Mouse (Mus musculus): ENCODE data around the gene Arfip1. TPM values are rescaled to one million over a fixed set of nuclear protein-coding genes. Genes with fewer than 3 reads are reported as not detected.

The Arfip1 gene
- polyA plus RNA-seq, 1 experiment, result 16.6 TPM

DNA sequence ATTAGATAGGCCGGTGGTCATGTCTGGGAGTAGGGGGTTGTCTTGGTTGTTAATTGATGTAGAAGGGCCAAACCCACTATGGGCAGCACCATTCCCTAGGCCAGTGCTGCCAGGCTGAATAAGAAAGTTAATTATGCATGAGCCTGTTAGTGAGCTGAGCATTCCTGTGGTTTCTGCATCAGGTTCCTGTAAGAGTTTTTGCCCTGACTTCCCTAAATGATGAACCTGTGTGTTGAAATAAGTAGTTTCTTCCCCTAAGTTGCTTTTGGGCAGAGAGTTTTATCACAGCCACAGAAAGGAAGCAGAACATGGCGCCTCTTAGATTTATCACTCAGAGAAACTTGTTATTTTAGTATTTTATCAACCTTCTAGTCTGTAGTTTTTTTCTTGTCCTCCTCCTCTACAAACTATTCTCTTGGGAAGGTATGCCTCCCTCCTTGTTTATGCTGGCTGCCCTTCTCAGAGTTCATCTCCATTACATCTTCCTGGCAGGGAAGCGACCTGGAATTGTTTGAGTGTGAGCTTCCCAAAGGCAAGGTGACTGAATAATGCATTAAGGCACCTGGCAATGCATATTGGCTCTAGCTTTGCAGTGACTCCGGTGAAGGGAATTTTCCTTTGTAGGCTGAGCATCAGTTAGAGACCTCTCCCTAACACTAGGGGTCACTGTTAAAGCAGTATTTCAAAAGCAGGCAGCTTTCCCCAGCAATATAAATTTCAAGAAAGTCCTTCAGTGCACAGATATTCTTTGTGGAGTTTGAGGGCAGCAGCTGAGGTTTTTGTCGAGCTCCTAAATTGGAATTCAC lies 32.8 kb upstream of the Arfip1 start:
- no peaks in the 10 kb centered on the region for H3K4me1 ChIP-seq (ENCODE audit: control insufficient read depth, insufficient read depth, low read length)
- H3K27me3 ChIP-seq (ENCODE audit: control insufficient read depth, insufficient read depth, low read length), result no peaks in the 10 kb centered on the region
- H3K27ac ChIP-seq (ENCODE audit: insufficient read depth, low read length), result no peak overlapping the region
- no peak for TF ChIP-seq POLR2A (IDR thresholded peaks at IDR 0.05; ENCODE audit: borderline replicate concordance, insufficient read depth, low read length)
- peak; percentile 38; the same call in 1 of the 2 replicates for TF ChIP-seq CTCF (IDR thresholded peaks at IDR 0.05; ENCODE audit: borderline replicate concordance, insufficient read depth, low read depth, low read length)
- DNase-seq, result peak in 1 of 2 experiments; percentile 17
- 25% methylated on average over 5 of the region's 5 CpGs for WGBS
- no peak overlapping the region for H3K4me3 ChIP-seq (replicated peaks; ENCODE audit: insufficient read depth, low read depth, low read length)

DNA sequence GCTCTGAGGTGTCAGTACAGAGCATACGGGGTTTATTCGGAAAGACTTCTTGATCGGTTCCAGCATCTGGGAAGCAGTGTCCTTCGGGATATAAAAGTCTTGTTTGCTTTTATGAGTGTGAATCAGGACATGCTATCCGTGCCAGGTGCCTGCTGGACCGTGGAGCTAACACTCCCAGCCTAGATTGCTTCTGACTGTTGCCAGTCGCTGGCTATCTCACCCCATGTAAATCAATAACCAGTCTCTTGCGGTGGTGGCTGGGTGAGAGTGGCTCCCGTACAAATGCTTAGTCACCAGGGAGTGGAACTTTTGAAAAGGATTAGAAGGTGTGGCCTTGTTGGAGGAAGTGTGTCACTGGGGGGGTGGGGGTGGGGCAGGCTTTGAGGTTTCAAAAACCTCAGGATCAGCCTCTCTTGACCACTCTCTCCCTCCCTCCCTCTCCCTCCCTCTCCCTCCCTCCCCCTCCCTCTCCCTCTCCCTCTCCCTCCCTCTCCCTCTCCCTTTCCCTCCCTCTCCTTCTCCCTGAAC lies 27.8 kb upstream of the Arfip1 start:
- Histone ChIP-seq H3K4me1 (ENCODE audit: control insufficient read depth, insufficient read depth, low read length) (no peaks in the 10 kb centered on the region; the same call in 1 of the 2 replicates), H3K27me3 (ENCODE audit: control insufficient read depth, insufficient read depth, low read length) (no peaks in the 10 kb centered on the region), H3K27ac (ENCODE audit: insufficient read depth, low read length) (no peak overlapping the region), H3K4me3 (replicated peaks; ENCODE audit: insufficient read depth, low read depth, low read length) (no peak overlapping the region)
- WGBS, result 28% methylated on average over 9 of the region's 9 CpGs
- TF ChIP-seq CTCF (IDR thresholded peaks at IDR 0.05; ENCODE audit: borderline replicate concordance, insufficient read depth, low read depth, low read length) (no peak), POLR2A (IDR thresholded peaks at IDR 0.05; ENCODE audit: borderline replicate concordance, insufficient read depth, low read length) (no peak)
- DNase-seq, result no peak

DNA sequence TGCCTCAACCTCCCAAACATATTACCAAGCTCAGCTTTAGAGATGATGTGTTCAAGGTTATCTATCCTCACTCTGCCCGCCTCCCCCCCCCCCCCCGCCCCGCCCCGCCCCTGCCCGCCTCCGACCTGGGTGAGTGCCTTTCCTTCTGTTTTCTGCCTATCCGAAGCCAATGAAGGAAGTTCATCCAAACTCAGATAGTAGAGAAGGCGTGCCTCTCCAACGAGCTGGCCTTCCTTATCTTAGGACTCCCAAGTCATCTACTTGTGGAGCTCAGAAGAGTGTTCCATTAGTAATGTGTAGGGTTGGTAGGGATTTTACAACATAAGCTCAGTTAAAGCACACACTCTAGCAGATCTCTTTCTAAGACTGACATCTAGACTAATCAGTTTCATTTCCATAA lies 20.8 kb upstream of the Arfip1 start:
- no peak for DNase-seq
- no peak overlapping the region for H3K4me3 ChIP-seq (replicated peaks; ENCODE audit: insufficient read depth, low read depth, low read length)
- 68% methylated on average over 9 of the region's 9 CpGs for WGBS
- no peaks in the 10 kb centered on the region; the same call in 1 of the 2 replicates for H3K4me1 ChIP-seq (ENCODE audit: control insufficient read depth, insufficient read depth, low read length)
- no peak overlapping the region for H3K27ac ChIP-seq (ENCODE audit: insufficient read depth, low read length)
- TF ChIP-seq CTCF (IDR thresholded peaks at IDR 0.05; ENCODE audit: borderline replicate concordance, insufficient read depth, low read depth, low read length) (no peak), POLR2A (IDR thresholded peaks at IDR 0.05; ENCODE audit: borderline replicate concordance, insufficient read depth, low read length) (no peak)
- H3K27me3 ChIP-seq (ENCODE audit: control insufficient read depth, insufficient read depth, low read length), result no peaks in the 10 kb centered on the region

DNA sequence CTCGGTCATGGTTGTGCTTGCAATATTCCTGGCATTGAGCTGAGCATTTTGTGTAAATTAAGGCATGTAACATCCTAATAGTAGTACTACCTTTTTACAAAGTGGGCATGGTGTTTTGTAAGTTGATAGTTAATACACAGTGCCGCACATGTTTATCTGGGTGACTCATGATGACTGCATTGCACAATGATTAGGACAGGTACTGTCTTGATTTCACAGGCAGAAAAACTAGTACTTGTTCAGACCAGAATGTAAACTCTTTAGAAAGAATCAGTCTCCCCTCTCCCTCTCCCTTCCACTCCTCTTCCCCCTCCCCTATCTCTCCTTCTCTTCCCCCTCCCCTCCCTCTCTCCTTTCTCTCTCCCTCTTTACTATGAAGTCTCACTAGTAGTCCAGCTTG lies 20.3 kb upstream of the Arfip1 start:
- no peak for DNase-seq
- TF ChIP-seq CTCF (IDR thresholded peaks at IDR 0.05; ENCODE audit: borderline replicate concordance, insufficient read depth, low read depth, low read length), result no peak
- no peak for TF ChIP-seq POLR2A (IDR thresholded peaks at IDR 0.05; ENCODE audit: borderline replicate concordance, insufficient read depth, low read length)
- Histone ChIP-seq H3K27me3 (ENCODE audit: control insufficient read depth, insufficient read depth, low read length) (no peaks in the 10 kb centered on the region), H3K27ac (ENCODE audit: insufficient read depth, low read length) (no peak overlapping the region), H3K4me3 (replicated peaks; ENCODE audit: insufficient read depth, low read depth, low read length) (no peak overlapping the region), H3K4me1 (ENCODE audit: control insufficient read depth, insufficient read depth, low read length) (no peaks in the 10 kb centered on the region)
- 99% methylated on average over 2 of the region's 2 CpGs for WGBS

DNA sequence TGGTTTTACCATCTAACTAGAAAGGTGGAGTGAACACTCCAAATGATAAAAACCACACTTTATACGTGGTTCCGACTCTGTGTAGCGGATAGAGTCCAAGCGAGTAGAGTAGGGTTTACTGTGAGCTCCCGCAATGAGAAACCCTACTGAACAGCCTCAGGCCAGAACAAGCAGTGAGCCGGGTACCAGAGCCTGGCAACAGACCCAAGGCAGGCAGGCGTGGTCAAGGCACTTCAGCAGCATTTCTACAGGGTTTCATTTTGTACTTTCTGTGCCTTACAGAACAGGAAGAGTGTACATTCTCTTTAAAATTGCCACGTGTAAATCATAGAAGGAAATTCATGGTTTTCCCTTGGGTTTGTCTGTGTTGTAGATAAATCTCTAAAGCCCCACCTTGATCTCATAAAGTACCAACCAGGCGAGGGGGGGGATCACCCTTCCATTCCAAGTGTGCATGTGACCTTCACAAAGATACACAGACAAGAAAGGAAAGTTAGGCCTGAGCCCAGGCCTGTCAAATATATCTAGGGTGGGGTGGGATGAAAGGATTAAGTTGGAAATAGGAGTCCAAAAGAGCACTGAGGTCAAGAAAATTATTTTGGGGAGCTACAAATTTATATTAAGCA lies 19.6 kb upstream of the Arfip1 start:
- WGBS, result 82% methylated on average over 9 of the region's 9 CpGs
- no peak overlapping the region for H3K27ac ChIP-seq (ENCODE audit: insufficient read depth, low read length)
- no peaks in the 10 kb centered on the region for H3K27me3 ChIP-seq (ENCODE audit: control insufficient read depth, insufficient read depth, low read length)
- TF ChIP-seq CTCF (IDR thresholded peaks at IDR 0.05; ENCODE audit: borderline replicate concordance, insufficient read depth, low read depth, low read length), result no peak
- no peak for TF ChIP-seq POLR2A (IDR thresholded peaks at IDR 0.05; ENCODE audit: borderline replicate concordance, insufficient read depth, low read length)
- no peak for DNase-seq
- H3K4me3 ChIP-seq (replicated peaks; ENCODE audit: insufficient read depth, low read depth, low read length), result no peak overlapping the region
- H3K4me1 ChIP-seq (ENCODE audit: control insufficient read depth, insufficient read depth, low read length), result no peaks in the 10 kb centered on the region

DNA sequence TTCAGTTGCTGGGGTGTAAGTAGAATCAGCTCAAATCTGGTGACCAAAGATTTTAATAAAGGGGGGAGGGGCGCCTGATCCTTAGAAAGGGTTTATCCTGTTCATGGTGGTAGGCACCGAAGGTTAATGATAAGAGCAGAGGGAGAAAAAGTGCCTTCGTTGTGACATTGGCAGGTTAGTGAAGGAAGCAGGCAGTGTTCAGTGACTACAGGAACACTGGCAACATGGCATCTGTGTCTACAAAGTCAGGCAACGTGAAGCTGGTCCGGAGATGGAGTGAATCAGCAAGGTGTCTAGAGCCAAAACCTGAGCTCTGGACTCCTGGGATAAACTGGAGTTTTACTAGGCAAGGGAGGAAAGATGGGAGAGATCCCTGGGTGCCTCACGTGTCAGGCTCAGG lies 16.3 kb upstream of the Arfip1 start:
- no peak for DNase-seq
- Histone ChIP-seq H3K27me3 (ENCODE audit: control insufficient read depth, insufficient read depth, low read length) (no peaks in the 10 kb centered on the region; the same call in 1 of the 2 replicates), H3K4me3 (replicated peaks; ENCODE audit: insufficient read depth, low read depth, low read length) (no peak overlapping the region), H3K4me1 (ENCODE audit: control insufficient read depth, insufficient read depth, low read length) (no peaks in the 10 kb centered on the region), H3K27ac (ENCODE audit: insufficient read depth, low read length) (no peak overlapping the region)
- 87% methylated on average over 6 of the region's 6 CpGs for WGBS
- no peak for TF ChIP-seq POLR2A (IDR thresholded peaks at IDR 0.05; ENCODE audit: borderline replicate concordance, insufficient read depth, low read length)
- TF ChIP-seq CTCF (IDR thresholded peaks at IDR 0.05; ENCODE audit: borderline replicate concordance, insufficient read depth, low read depth, low read length), result no peak

DNA sequence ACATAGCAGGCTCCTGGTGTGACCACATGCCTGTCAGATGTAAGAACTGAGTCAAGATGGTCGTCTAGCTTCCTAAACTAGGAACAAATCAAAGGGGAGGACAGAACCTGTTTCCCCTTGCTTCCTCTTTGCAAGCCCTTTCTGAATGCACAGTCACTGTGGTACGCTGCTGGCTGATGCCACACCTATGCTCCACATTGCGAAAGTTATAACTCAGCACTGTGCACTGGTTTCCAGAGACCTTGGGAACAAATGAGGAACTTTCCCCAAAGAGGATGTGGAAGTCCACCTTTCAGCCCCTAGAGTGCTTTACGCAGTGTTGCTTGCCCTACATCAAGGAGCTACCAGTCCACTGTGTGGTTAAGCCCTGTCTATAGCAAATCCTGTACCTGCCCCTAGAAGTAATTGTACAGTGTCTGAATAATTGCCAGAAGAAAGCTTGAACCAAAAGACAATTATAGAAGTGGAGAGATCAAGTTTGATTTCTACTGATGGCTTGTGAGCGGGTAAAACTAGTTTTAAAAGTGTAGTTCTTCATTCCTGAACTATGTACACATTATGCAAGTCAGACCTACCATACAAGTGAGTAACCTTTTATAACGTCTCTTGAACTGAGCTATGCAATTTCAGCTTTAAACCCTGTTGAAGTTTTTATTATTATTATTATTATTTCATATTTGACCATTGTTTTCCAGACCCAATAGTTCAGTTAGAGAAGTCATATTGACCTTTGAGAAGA lies 15.7 kb upstream of the Arfip1 start:
- H3K27ac ChIP-seq (ENCODE audit: insufficient read depth, low read length), result no peak overlapping the region
- DNase-seq, result no peak
- H3K4me1 ChIP-seq (ENCODE audit: control insufficient read depth, insufficient read depth, low read length), result no peaks in the 10 kb centered on the region
- 92% methylated on average over 6 of the region's 6 CpGs for WGBS
- TF ChIP-seq CTCF (IDR thresholded peaks at IDR 0.05; ENCODE audit: borderline replicate concordance, insufficient read depth, low read depth, low read length) (no peak), POLR2A (IDR thresholded peaks at IDR 0.05; ENCODE audit: borderline replicate concordance, insufficient read depth, low read length) (no peak)
- H3K4me3 ChIP-seq (replicated peaks; ENCODE audit: insufficient read depth, low read depth, low read length), result no peak overlapping the region
- no peaks in the 10 kb centered on the region; the same call in 1 of the 2 replicates for H3K27me3 ChIP-seq (ENCODE audit: control insufficient read depth, insufficient read depth, low read length)
